Mouse (Mus musculus) yolk sac, embryonic 10.5 days (tissue): ENCODE data around the gene Rnf223.

Source experiments
- DNase-seq: peaks from one replicate; pipeline ENCODE4 v3.0.0-alpha.2; 2017; ENCODE audit warnings: low spot score

Rnf223 gene

GRCm38 (mm10) chr4:156130436-156130835 lies at the start of gene Rnf223:
Gene Rnf223 (plus strand): TSS chr4:156130513.
- no peak for DNase-seq

GRCm38 (mm10) chr4:156082621-156083234 lies 47.6 kb upstream of the Rnf223 start:
- DNase-seq = peak; percentile 29

DNA sequence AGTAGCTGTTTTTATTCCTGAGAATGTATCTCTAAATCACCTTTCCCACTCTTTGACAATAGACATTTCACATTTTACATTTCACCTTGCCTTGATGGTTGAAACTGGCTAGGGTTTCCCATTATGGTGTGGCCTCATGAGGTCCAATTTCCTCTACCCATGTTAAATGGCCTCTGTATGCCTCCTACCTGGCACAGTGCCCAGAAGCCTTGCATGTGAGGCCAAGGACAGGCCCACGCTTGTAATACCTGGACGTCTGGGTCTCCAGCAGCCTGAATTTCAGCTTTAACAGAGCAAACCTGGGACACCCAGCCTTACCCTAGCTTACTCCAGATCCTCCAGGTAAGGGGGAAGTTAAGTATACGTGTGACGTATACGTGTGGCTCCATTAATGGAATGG lies 47.0 kb upstream of the Rnf223 start:
- no peak for DNase-seq

DNA sequence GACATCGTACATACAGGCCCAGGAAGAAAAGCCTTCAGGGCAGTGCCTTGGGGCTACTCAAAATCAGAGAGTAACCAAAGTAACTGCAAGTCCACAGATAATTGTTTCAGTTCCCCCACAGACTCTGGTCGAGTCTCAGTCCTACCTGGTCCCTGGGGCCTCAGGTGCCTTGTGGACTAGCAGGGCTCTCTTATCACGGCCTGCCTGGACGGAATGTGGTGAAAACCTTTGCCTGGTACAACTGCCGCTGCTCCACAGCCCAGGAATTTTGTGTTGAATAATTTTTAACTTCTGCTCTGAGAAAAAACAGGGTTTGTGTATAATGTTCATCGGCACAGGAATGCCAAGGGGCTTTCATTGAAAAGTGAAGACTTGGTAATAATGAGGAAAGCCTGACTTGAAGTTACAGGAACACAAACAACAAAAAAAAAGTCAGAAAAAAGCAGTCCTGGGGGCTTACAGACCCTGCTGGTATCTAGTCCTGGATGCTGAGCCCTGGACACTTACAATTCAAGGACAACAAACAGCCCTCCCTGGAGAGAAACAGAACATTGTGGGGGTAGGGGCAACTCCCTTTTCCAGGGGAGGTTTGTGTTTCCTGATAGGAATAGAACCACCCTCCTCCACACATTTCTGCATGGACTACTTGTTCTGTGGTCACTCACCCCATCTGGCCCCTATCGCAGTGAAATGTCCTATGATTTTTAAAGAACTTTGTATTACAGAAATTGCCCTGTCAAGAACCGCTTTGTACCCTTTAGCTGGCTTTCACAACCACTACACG lies 46.0 kb upstream of the Rnf223 start:
- DNase-seq = peak; percentile 79

- DNase-seq = no peak
Observed at GRCm38 (mm10) chr4:156085256-156085655, 45.1 kb upstream of the Rnf223 start.

- peak; percentile 40 for DNase-seq
Observed at GRCm38 (mm10) chr4:156087398-156088087, 42.8 kb upstream of the Rnf223 start.

GRCm38 (mm10) chr4:156091236-156091635 lies 39.1 kb upstream of the Rnf223 start:
- no peak for DNase-seq

DNA sequence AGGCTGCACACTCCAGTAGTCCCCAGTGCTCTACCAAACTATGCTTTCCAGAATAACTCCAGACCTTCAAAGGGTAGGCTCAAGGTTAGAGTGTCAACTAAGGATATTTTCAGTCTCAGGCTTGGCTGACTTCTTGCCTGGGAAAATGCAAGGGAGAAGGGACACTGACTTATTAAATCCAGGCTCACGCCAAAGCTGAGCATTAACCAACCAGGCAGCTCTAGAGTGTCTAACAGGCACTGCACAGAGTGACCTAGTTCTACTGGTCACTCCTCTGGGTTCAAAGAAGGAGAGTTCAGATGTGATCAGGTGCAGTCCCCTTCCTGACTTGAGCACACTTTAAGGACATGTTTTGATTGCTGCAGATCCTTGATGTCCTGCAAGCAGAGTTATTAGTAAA lies 37.5 kb upstream of the Rnf223 start:
- no peak for DNase-seq

DNA sequence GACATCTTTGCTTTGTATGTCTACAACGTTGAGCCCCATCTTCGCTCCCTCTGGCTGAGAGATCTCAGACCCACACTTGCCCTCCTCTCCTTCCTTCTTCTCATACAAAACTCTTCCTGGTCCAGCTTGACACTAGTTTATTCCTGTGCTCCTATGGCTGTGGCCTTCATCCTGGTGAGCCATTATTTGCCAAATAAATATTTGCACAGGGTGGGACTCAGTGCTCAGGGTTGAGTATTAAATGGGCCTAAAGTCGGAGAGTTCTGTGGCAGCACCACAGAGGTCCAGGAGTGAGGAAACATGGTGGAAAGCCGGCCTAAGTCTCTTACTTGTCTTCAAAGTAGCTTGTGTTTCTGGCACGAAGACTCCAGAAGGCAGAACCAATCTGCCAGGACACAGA lies 36.6 kb upstream of the Rnf223 start:
- peak; percentile 45 for DNase-seq

DNA sequence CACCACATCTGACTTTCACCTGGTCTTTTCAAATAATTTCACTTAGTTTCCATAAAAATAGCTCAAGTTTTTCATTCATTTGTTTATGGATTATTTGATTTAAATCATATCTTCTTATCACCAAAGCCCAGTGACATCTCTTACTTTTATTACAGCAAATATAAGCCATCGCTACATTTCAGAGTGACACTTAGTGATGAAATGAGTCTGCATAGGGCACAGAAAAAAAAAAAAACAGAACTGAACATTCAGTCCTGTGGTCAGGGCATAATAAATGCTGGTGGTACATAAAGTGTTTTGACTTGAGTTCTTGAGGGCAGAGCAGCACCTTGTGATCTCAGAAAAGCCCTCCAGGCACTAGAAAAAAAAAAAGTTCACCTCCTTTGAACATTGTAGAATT lies 34.1 kb upstream of the Rnf223 start:
- no peak for DNase-seq

DNA sequence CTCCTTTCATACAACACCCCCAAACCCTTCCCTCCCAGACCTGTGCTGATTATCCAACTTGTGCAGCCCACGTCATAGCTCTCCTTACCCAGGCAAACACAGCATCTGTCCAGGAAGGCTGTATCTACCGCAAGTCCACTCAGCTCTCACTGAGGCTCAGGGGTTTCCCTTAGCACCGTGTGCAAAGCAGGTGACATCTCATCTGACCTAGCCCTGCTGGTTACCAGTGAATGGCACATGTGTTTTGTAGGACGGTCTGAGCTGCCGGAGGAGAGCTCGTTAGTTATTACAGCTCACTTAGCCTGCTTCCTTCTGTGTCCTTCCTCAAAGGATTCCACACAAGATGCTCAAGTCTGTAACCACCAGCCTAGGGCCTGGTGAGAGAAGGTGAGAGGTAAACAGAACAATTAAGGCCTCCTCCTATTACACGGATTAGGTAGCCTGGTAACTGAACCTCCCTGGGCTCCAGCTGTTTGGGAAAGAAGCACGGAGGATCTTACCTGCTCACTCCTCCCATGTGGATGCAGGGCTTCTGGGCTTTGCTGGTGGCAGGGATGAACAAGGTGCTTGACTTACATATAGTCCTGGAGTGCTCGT lies 32.4 kb upstream of the Rnf223 start:
- no peak for DNase-seq

- no peak for DNase-seq
Observed at GRCm38 (mm10) chr4:156099427-156099826, 30.9 kb upstream of the Rnf223 start.

DNA sequence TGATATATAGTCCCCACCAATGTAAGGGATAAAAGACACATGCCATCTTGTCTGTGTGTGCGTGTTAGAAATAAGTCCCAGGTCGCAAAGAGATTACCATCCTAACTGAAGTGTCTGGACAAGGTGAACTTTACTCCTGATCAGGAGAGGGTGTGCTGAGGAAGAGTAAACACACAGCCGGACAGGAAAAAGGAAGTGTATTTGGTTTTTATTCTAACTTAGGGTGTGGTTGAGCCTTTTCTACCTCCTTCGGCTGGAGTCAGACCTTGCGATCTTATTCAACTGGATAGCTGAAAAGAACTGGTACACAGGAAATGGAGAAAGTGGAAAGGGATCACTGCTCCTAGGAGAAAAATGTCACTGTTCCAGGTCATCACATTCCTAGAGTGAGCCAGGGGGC lies 29.8 kb upstream of the Rnf223 start:
- DNase-seq = peak; percentile 55

DNA sequence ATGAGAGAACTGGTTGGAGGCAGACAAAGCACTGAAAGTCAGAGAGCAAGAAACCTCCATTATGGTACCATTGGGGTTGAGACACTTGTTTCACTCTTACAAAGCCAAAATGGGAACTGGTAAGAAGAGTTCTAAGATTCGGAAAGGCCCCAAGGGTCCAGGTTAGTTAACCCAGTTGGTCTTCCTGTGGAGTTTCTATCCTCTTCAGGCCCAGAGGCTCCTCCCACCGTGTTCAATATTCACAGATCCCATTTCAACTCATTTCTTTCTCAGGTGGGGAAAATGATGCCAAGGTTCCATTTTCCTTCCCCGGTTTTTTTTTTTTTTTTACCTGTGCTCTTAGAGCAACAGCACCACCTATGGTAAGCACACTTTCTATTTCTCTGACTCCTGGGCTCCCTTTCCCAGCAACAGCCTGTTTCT lies 28.8 kb upstream of the Rnf223 start:
- no peak for DNase-seq

DNA sequence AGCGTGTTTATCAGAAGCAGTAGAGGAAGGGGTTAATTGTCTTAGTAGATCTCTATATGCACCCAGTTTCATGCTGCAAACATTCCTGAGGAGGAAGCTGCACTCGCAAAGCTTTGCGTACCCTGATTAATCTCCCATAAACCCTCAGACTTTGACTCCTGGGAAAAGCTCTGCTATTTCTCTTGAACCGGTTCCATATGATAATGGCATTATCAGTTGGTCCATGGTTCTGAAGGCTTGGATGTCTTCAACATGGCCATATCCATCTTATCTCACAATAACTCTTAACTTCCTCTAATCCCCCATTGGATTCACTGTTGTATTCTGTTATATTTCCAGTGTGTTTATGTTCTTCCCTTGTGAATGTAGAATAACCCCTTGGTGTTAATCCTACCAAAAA lies 27.0 kb upstream of the Rnf223 start:
- no peak for DNase-seq

DNA sequence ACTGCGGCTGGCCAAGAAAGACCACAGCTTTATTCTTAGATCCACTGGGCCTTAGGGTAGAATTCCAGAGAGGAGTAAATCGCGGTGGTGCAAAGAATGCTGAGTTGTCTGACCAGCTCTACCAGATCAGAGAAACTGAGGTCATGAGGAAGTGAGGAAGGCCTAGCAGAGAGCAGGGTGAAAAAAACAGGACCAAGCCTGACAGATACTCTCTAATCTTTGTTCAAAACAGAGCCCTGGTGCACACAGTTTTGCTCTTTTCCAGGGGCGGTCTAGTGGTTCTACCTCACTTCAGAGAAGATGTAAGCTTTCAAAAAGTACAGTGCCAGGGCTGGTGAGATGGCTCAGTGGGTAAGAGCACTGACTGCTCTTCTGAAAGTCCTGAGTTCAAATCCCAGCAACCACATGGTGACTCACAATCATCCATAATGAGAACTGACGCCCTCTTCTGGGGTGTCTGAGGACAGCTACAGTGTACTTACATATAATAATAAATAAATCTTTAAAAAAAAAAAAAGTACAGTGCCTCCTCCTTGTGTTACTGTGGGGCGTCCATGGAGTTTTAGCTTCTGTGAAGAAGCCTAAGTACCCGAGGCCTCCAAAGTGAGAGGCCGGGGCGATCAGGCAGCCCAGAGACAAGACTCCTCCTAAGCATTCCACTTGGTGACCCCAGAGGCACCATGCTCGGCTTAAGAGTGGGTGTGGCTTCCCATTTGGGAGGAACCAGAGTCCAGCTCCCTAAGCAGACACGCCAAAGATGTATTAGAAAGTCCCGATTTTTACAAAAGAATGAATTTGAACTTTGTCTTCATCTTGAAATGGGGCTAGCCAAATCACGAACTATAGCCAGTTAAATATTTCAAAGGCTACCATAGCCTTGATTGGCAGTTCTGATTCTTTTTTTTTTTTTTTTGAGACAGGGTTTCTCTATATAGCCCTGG lies 21.4 kb upstream of the Rnf223 start:
- DNase-seq = peak; percentile 71

GRCm38 (mm10) chr4:156109570-156110331 lies 20.6 kb upstream of the Rnf223 start, which contains the start of gene 9430015G10Rik:
Gene 9430015G10Rik (plus strand): TSS chr4:156109982.
- peak; percentile 99 for DNase-seq

GRCm38 (mm10) chr4:156124077-156124476 lies 6.2 kb upstream of the Rnf223 start:
- peak; percentile 71 for DNase-seq

- DNase-seq = no peak
Observed at GRCm38 (mm10) chr4:156125393-156125792, 4.9 kb upstream of the Rnf223 start.

GRCm38 (mm10) chr4:156126841-156127240 lies 3.5 kb upstream of the Rnf223 start:
- DNase-seq = no peak

- DNase-seq = no peak
Observed at GRCm38 (mm10) chr4:156128746-156129145, 1.6 kb upstream of the Rnf223 start.
